Mouse (Mus musculus): Measurements from ENCODE around the gene F3. TPM values are rescaled to one million over a fixed set of nuclear protein-coding genes. Genes with fewer than 3 reads are reported as not detected.

F3 gene
- polyA plus RNA-seq, 1 experiment from 2014 or later = 0.94 TPM

- H3K9me3 ChIP-seq (replicated peaks; ENCODE audit: control insufficient read depth, low read length) = no peaks in the 10 kb centered on the region
- no peak for ATAC-seq (ENCODE audit: low read depth)
- 64% methylated on average over 8 of the region's 8 CpGs for whole genome bisulfite sequencing (ENCODE audit: insufficient replicate concordance)
- H3K4me3 ChIP-seq (ENCODE audit: low read depth, low read length) = no peak overlapping the region
- H3K4me2 ChIP-seq (ENCODE audit: low read depth, low read length) = no peak overlapping the region
- no peak overlapping the region for H3K9ac ChIP-seq (ENCODE audit: low read depth, low read length)
- H3K27ac ChIP-seq (ENCODE audit: low read length) = no peak overlapping the region
- no peaks in the 10 kb centered on the region for H3K36me3 ChIP-seq (ENCODE audit: control insufficient read depth, insufficient read depth)
- H3K4me1 ChIP-seq (ENCODE audit: control insufficient read depth, low read depth, low read length) = no peaks in the 10 kb centered on the region
- H3K27me3 ChIP-seq (ENCODE audit: control insufficient read depth, insufficient read depth, low read depth, low read length) = no peaks in the 10 kb centered on the region
Observed at GRCm38 (mm10) chr3:121700364-121700952, 22.9 kb upstream of the F3 start.

GRCm38 (mm10) chr3:121703155-121703879 lies 20.0 kb upstream of the F3 start:
- no peak overlapping the region for H3K9ac ChIP-seq (ENCODE audit: low read depth, low read length)
- no peak overlapping the region for H3K4me2 ChIP-seq (ENCODE audit: low read depth, low read length)
- H3K4me1 ChIP-seq (ENCODE audit: control insufficient read depth, low read depth, low read length) = no peaks in the 10 kb centered on the region
- H3K36me3 ChIP-seq (ENCODE audit: control insufficient read depth, insufficient read depth) = no peaks in the 10 kb centered on the region
- no peak overlapping the region for H3K4me3 ChIP-seq (ENCODE audit: low read depth, low read length)
- no peaks in the 10 kb centered on the region for H3K9me3 ChIP-seq (replicated peaks; ENCODE audit: control insufficient read depth, low read length)
- H3K27ac ChIP-seq (ENCODE audit: low read length) = no peak overlapping the region
- H3K27me3 ChIP-seq (ENCODE audit: control insufficient read depth, insufficient read depth, low read depth, low read length) = no peaks in the 10 kb centered on the region
- WGBS (ENCODE audit: insufficient replicate concordance) = 47% methylated on average over 7 of the region's 7 CpGs
- ATAC-seq (ENCODE audit: low read depth) = no peak

GRCm38 (mm10) chr3:121703880-121704243 lies 19.5 kb upstream of the F3 start:
- ATAC-seq (ENCODE audit: low read depth) = no peak
- H3K4me3 ChIP-seq (ENCODE audit: low read depth, low read length) = no peak overlapping the region
- H3K9me3 ChIP-seq (replicated peaks; ENCODE audit: control insufficient read depth, low read length) = no peaks in the 10 kb centered on the region
- no peak overlapping the region for H3K4me2 ChIP-seq (ENCODE audit: low read depth, low read length)
- WGBS (ENCODE audit: insufficient replicate concordance) = 74% methylated on average over 3 of the region's 3 CpGs
- H3K36me3 ChIP-seq (ENCODE audit: control insufficient read depth, insufficient read depth) = no peaks in the 10 kb centered on the region
- H3K27ac ChIP-seq (ENCODE audit: low read length) = no peak overlapping the region
- no peaks in the 10 kb centered on the region for H3K27me3 ChIP-seq (ENCODE audit: control insufficient read depth, insufficient read depth, low read depth, low read length)
- H3K4me1 ChIP-seq (ENCODE audit: control insufficient read depth, low read depth, low read length) = no peaks in the 10 kb centered on the region
- H3K9ac ChIP-seq (ENCODE audit: low read depth, low read length) = no peak overlapping the region

GRCm38 (mm10) chr3:121706087-121706486 lies 17.2 kb upstream of the F3 start:
- Histone ChIP-seq H3K27ac (ENCODE audit: low read length) (no peak overlapping the region), H3K4me1 (ENCODE audit: control insufficient read depth, low read depth, low read length) (no peaks in the 10 kb centered on the region), H3K4me2 (ENCODE audit: low read depth, low read length) (no peak overlapping the region), H3K27me3 (ENCODE audit: control insufficient read depth, insufficient read depth, low read depth, low read length) (no peaks in the 10 kb centered on the region), H3K9ac (ENCODE audit: low read depth, low read length) (no peak overlapping the region), H3K9me3 (replicated peaks; ENCODE audit: control insufficient read depth, low read length) (no peaks in the 10 kb centered on the region), H3K4me3 (ENCODE audit: low read depth, low read length) (no peak overlapping the region), H3K36me3 (ENCODE audit: control insufficient read depth, insufficient read depth) (no peaks in the 10 kb centered on the region)
- WGBS (ENCODE audit: insufficient replicate concordance) = 59% methylated on average over 5 of the region's 5 CpGs
- ATAC-seq (ENCODE audit: low read depth) = no peak

- H3K9me3 ChIP-seq (replicated peaks; ENCODE audit: control insufficient read depth, low read length) = no peaks in the 10 kb centered on the region
- H3K27ac ChIP-seq (ENCODE audit: low read length) = no peak overlapping the region
- WGBS (ENCODE audit: insufficient replicate concordance) = 66% methylated on average over 4 of the region's 4 CpGs
- H3K4me3 ChIP-seq (ENCODE audit: low read depth, low read length) = no peak overlapping the region
- H3K27me3 ChIP-seq (ENCODE audit: control insufficient read depth, insufficient read depth, low read depth, low read length) = no peaks in the 10 kb centered on the region
- H3K9ac ChIP-seq (ENCODE audit: low read depth, low read length) = no peak overlapping the region
- no peaks in the 10 kb centered on the region for H3K36me3 ChIP-seq (ENCODE audit: control insufficient read depth, insufficient read depth)
- no peak overlapping the region for H3K4me2 ChIP-seq (ENCODE audit: low read depth, low read length)
- H3K4me1 ChIP-seq (ENCODE audit: control insufficient read depth, low read depth, low read length) = no peaks in the 10 kb centered on the region
- no peak for ATAC-seq (ENCODE audit: low read depth)
Observed at GRCm38 (mm10) chr3:121707106-121707505, 16.2 kb upstream of the F3 start.

- no peak for ATAC-seq (ENCODE audit: low read depth)
- Histone ChIP-seq H3K9ac (ENCODE audit: low read depth, low read length) (no peak overlapping the region), H3K27me3 (ENCODE audit: control insufficient read depth, insufficient read depth, low read depth, low read length) (no peaks in the 10 kb centered on the region), H3K4me2 (ENCODE audit: low read depth, low read length) (no peak overlapping the region), H3K27ac (ENCODE audit: low read length) (no peak overlapping the region), H3K4me3 (ENCODE audit: low read depth, low read length) (no peak overlapping the region), H3K4me1 (ENCODE audit: control insufficient read depth, low read depth, low read length) (no peaks in the 10 kb centered on the region), H3K36me3 (ENCODE audit: control insufficient read depth, insufficient read depth) (no peaks in the 10 kb centered on the region), H3K9me3 (replicated peaks; ENCODE audit: control insufficient read depth, low read length) (no peaks in the 10 kb centered on the region)
- 64% methylated on average over 7 of the region's 7 CpGs for WGBS (ENCODE audit: insufficient replicate concordance)
Observed at GRCm38 (mm10) chr3:121710894-121711531, 12.3 kb upstream of the F3 start.

GRCm38 (mm10) chr3:121712222-121712621 lies 11.1 kb upstream of the F3 start:
- H3K36me3 ChIP-seq (ENCODE audit: control insufficient read depth, insufficient read depth) = no peaks in the 10 kb centered on the region
- WGBS (ENCODE audit: insufficient replicate concordance) = 63% methylated on average over 4 of the region's 4 CpGs
- no peak overlapping the region for H3K4me3 ChIP-seq (ENCODE audit: low read depth, low read length)
- H3K9me3 ChIP-seq (replicated peaks; ENCODE audit: control insufficient read depth, low read length) = no peaks in the 10 kb centered on the region
- H3K9ac ChIP-seq (ENCODE audit: low read depth, low read length) = no peak overlapping the region
- no peaks in the 10 kb centered on the region for H3K4me1 ChIP-seq (ENCODE audit: control insufficient read depth, low read depth, low read length)
- ATAC-seq (ENCODE audit: low read depth) = no peak
- no peak overlapping the region for H3K4me2 ChIP-seq (ENCODE audit: low read depth, low read length)
- H3K27me3 ChIP-seq (ENCODE audit: control insufficient read depth, insufficient read depth, low read depth, low read length) = no peaks in the 10 kb centered on the region
- H3K27ac ChIP-seq (ENCODE audit: low read length) = no peak overlapping the region

- no peaks in the 10 kb centered on the region for H3K36me3 ChIP-seq (ENCODE audit: control insufficient read depth, insufficient read depth)
- H3K4me1 ChIP-seq (ENCODE audit: control insufficient read depth, low read depth, low read length) = no peaks in the 10 kb centered on the region
- no peak overlapping the region for H3K27ac ChIP-seq (ENCODE audit: low read length)
- no peaks in the 10 kb centered on the region for H3K9me3 ChIP-seq (replicated peaks; ENCODE audit: control insufficient read depth, low read length)
- no peak overlapping the region for H3K9ac ChIP-seq (ENCODE audit: low read depth, low read length)
- no peak overlapping the region for H3K4me2 ChIP-seq (ENCODE audit: low read depth, low read length)
- whole genome bisulfite sequencing (ENCODE audit: insufficient replicate concordance) = 32% methylated on average over 17 of the region's 17 CpGs
- no peak overlapping the region for H3K4me3 ChIP-seq (ENCODE audit: low read depth, low read length)
- ATAC-seq (ENCODE audit: low read depth) = no peak
- H3K27me3 ChIP-seq (ENCODE audit: control insufficient read depth, insufficient read depth, low read depth, low read length) = no peaks in the 10 kb centered on the region
Observed at GRCm38 (mm10) chr3:121713151-121713701, 10.1 kb upstream of the F3 start.

GRCm38 (mm10) chr3:121713816-121714215 lies 9.5 kb upstream of the F3 start:
- Histone ChIP-seq H3K9me3 (replicated peaks; ENCODE audit: control insufficient read depth, low read length) (no peaks in the 10 kb centered on the region), H3K27ac (ENCODE audit: low read length) (no peak overlapping the region), H3K27me3 (ENCODE audit: control insufficient read depth, insufficient read depth, low read depth, low read length) (no peaks in the 10 kb centered on the region), H3K9ac (ENCODE audit: low read depth, low read length) (no peak overlapping the region), H3K4me3 (ENCODE audit: low read depth, low read length) (no peak overlapping the region), H3K36me3 (ENCODE audit: control insufficient read depth, insufficient read depth) (no peaks in the 10 kb centered on the region), H3K4me2 (ENCODE audit: low read depth, low read length) (no peak overlapping the region), H3K4me1 (ENCODE audit: control insufficient read depth, low read depth, low read length) (no peaks in the 10 kb centered on the region)
- ATAC-seq (ENCODE audit: low read depth) = no peak
- 65% methylated on average over 8 of the region's 8 CpGs for WGBS (ENCODE audit: insufficient replicate concordance)
